Mouse (Mus musculus): ENCODE data around the gene Nckap1. TPM values are rescaled to one million over a fixed set of nuclear protein-coding genes. Genes with fewer than 3 reads are reported as not detected.
A peak's percentile ranks its signal among the peaks of the same experiment; 100 is the strongest.
"Not testable (repeated sequence)": the region's sequence is repeated elsewhere in the genome, so short reads cannot be mapped to it uniquely, and the experiment has no call there.

Nckap1 gene
- polyA plus RNA-seq, 1 experiment from 2014 or later = 61.2 TPM

DNA sequence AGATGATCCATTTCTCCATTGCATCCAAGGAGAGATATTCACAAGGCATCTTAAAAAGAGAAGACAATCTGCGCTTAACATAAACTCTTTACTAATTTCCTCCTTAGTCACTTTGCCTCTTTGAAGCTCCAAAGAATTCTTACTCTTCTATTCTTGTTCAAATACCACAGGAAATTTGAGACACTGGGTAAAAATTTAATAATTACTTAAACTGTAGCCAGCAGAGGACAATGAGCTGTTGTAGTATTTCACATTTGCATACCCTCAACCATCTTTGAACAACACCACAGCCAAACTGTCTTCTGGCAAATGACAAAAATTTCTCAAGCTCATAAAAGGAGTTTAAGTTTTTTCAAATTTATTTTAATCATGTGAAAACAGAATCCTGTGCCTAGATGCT, 33.3 kb downstream of the Nckap1 start:
- H3K27ac ChIP-seq (replicated peaks; ENCODE audit: low read depth, low read length) = no peak overlapping the region
- DNase-seq (ENCODE audit: low spot score) (no peak), ATAC-seq (ENCODE audit: low read depth) (no peak)
- H3K4me2 ChIP-seq (ENCODE audit: low read depth, low read length) = no peak overlapping the region
- 87% methylated on average over 1 of the region's 1 CpGs for WGBS
- H3K4me3 ChIP-seq (ENCODE audit: low read depth, low read length) = no peak overlapping the region
- H3K4me1 ChIP-seq (ENCODE audit: control insufficient read depth, insufficient read depth, low read length) = no peaks in the 10 kb centered on the region
- peaks cover 92% of the 10 kb centered on the region for H3K36me3 ChIP-seq (ENCODE audit: control insufficient read depth, insufficient read depth, low read length)
- H3K27me3 ChIP-seq (replicated peaks; ENCODE audit: control insufficient read depth, insufficient read depth, low read length) = no peaks in the 10 kb centered on the region
- no peak overlapping the region for H3K9ac ChIP-seq (ENCODE audit: low read depth, low read length)
- no peaks in the 10 kb centered on the region for H3K9me3 ChIP-seq (ENCODE audit: control insufficient read depth, low read length)

DNA sequence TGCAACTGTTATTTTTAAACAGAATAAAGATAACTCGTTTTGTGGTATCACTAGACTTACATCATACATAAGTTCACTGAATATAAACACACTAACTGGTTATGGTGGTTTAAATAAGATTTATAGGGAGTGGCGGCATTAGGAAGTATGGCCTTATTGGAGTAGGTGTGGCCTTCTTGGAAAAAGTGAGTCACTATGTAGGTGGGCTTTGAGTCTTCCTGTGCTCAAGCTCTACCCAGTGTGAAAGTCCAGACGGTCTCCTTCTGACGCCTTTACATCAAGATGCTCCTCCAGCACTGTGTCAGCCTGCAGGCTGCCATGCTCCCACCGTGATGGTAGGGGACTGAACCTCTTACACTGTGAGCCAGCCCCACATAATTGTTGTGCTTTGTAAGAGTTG, 38.4 kb downstream of the Nckap1 start:
- ATAC-seq (ENCODE audit: low read depth) = no peak
- Histone ChIP-seq H3K4me3 (ENCODE audit: low read depth, low read length) (no peak overlapping the region), H3K4me2 (ENCODE audit: low read depth, low read length) (no peak overlapping the region), H3K27me3 (replicated peaks; ENCODE audit: control insufficient read depth, insufficient read depth, low read length) (no peaks in the 10 kb centered on the region), H3K9me3 (ENCODE audit: control insufficient read depth, low read length) (no peaks in the 10 kb centered on the region), H3K27ac (replicated peaks; ENCODE audit: low read depth, low read length) (no peak overlapping the region), H3K9ac (ENCODE audit: low read depth, low read length) (no peak overlapping the region), H3K4me1 (ENCODE audit: control insufficient read depth, insufficient read depth, low read length) (no peaks in the 10 kb centered on the region), H3K36me3 (ENCODE audit: control insufficient read depth, insufficient read depth, low read length) (peaks cover 69% of the 10 kb centered on the region)
- DNase-seq (ENCODE audit: low spot score) = no peak
- WGBS = 88% methylated on average over 5 of the region's 5 CpGs

DNA sequence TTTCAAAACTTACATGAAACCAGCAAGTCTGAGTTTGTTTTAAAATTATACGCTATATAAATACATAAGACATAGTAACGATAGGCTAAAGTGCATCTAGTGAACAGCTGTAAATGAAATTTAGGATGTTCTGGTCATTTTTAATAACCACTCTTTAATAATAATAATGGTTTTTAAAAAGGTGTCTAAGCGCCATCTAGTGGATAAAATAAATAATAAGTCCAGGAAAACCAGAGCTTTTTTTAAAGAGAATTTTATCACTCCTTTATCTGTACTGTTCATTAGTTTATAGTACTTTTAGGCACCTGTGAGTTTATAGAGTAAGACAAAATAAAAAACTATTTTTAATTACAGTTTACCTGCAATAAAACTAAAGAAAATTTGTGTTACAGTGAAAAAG, 44.0 kb downstream of the Nckap1 start:
- Histone ChIP-seq H3K4me2 (ENCODE audit: low read depth, low read length) (no peak overlapping the region), H3K36me3 (ENCODE audit: control insufficient read depth, insufficient read depth, low read length) (peaks cover 56% of the 10 kb centered on the region)
- WGBS = 52% methylated on average over 3 of the region's 3 CpGs

DNA sequence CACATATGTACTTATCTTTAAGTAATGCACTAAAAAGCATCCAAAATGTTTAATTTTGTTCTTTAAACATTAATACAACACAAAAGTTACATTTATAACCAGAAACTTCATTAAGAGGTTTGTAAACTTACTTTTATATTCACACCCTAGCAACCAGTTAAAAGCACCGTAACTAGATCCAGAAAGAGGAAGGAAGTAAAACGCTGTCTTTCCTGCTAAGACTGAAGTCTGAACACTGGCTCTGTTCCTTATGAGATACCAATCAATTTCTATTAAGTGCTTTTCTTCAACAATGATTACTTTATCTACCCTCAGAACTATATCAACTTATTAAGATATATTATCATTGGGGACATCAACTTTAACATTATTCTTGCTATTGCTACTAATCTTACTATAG, 44.6 kb downstream of the Nckap1 start:
- Histone ChIP-seq H3K36me3 (ENCODE audit: control insufficient read depth, insufficient read depth, low read length) (peaks cover 61% of the 10 kb centered on the region), H3K9me3 (ENCODE audit: control insufficient read depth, low read length) (no peaks in the 10 kb centered on the region)
- WGBS = 90% methylated on average over 2 of the region's 2 CpGs

More for the DNA sequence above, 44.0 kb downstream of the Nckap1 start:
- no peak for DNase-seq (ENCODE audit: low spot score)
- no peaks in the 10 kb centered on the region for H3K27me3 ChIP-seq (replicated peaks; ENCODE audit: control insufficient read depth, insufficient read depth, low read length)
- no peak for ATAC-seq (ENCODE audit: low read depth)
- H3K27ac ChIP-seq (replicated peaks; ENCODE audit: low read depth, low read length) = no peak overlapping the region
- H3K9ac ChIP-seq (ENCODE audit: low read depth, low read length) = no peak overlapping the region
- no peak overlapping the region for H3K4me3 ChIP-seq (ENCODE audit: low read depth, low read length)
- H3K4me1 ChIP-seq (ENCODE audit: control insufficient read depth, insufficient read depth, low read length) = no peaks in the 10 kb centered on the region
- H3K9me3 ChIP-seq (ENCODE audit: control insufficient read depth, low read length) = no peaks in the 10 kb centered on the region

DNA sequence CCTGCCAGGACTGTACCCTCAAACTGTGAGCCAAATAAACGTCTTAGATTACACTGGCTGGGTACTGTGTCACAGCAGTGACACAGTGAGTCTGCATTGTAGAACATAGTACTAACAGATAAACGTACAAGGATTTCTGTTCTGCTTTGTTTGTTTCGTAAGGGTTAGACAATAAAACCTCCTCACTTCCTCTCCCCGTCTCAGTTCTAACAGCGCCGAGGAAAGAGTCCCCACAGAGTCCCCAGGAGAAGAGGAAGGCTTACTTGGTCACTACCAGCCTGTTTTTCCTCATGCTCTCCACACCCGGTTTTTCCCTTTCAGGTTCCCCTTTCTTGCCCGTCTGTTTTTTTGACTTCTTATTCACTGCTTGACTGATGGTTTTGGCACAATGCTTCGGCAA, 56.9 kb downstream of the Nckap1 start:
- H3K9ac ChIP-seq (ENCODE audit: low read depth, low read length) = no peak overlapping the region

More for the DNA sequence above, 44.6 kb downstream of the Nckap1 start:
- no peak for DNase-seq (ENCODE audit: low spot score)
- no peaks in the 10 kb centered on the region for H3K4me1 ChIP-seq (ENCODE audit: control insufficient read depth, insufficient read depth, low read length)
- no peak for ATAC-seq (ENCODE audit: low read depth)
- no peak overlapping the region for H3K9ac ChIP-seq (ENCODE audit: low read depth, low read length)
- H3K4me2 ChIP-seq (ENCODE audit: low read depth, low read length) = no peak overlapping the region
- no peaks in the 10 kb centered on the region for H3K27me3 ChIP-seq (replicated peaks; ENCODE audit: control insufficient read depth, insufficient read depth, low read length)
- H3K4me3 ChIP-seq (ENCODE audit: low read depth, low read length) = no peak overlapping the region
- no peak overlapping the region for H3K27ac ChIP-seq (replicated peaks; ENCODE audit: low read depth, low read length)

DNA sequence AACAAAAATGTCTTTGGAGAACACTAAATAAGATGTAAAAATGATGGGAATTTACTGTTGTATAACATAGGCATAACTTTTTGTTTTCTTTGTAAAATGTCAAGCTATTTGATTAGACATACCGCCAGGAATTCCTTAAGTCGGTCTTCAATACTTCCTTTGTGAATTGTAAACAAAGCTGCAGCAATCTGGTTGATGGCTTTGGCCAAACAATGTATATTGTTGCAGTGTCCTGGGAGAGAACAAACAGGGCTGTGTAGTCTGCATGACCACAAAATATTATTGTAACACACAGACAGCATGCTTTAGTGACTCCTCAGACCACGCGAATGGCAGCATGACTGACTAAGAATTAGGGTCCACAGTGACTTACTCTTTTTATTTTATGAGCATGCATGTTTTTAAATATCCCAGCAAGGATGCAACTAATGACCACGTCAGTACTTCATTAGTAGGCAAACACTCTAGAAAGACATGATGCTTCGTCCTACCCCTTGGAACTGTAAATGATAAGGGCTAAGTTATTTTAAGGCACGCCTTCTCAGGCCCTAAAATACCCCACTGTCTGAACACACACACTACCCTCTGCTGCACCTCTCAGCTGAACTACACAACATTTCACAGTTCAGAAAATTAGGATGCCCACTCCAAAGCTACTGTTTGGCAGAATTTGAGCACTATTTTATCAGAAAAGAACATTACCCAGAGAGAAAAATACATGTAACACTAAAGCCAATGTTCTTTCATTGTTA, 75.0 kb downstream of the Nckap1 start:
- Histone ChIP-seq H3K4me1 (ENCODE audit: control insufficient read depth, insufficient read depth, low read length) (no peaks in the 10 kb centered on the region), H3K27me3 (replicated peaks; ENCODE audit: control insufficient read depth, insufficient read depth, low read length) (no peaks in the 10 kb centered on the region), H3K27ac (replicated peaks; ENCODE audit: low read depth, low read length) (no peak overlapping the region), H3K9ac (ENCODE audit: low read depth, low read length) (no peak overlapping the region), H3K4me2 (ENCODE audit: low read depth, low read length) (no peak overlapping the region), H3K36me3 (ENCODE audit: control insufficient read depth, insufficient read depth, low read length) (peaks cover 76% of the 10 kb centered on the region), H3K9me3 (ENCODE audit: control insufficient read depth, low read length) (no peaks in the 10 kb centered on the region), H3K4me3 (ENCODE audit: low read depth, low read length) (no peak overlapping the region)
- 70% methylated on average over 7 of the region's 7 CpGs for WGBS
- DNase-seq (ENCODE audit: low spot score) (no peak), ATAC-seq (ENCODE audit: low read depth) (no peak)

More for the DNA sequence above, 56.9 kb downstream of the Nckap1 start:
- Histone ChIP-seq H3K27me3 (replicated peaks; ENCODE audit: control insufficient read depth, insufficient read depth, low read length) (no peaks in the 10 kb centered on the region), H3K4me1 (ENCODE audit: control insufficient read depth, insufficient read depth, low read length) (no peaks in the 10 kb centered on the region), H3K4me3 (ENCODE audit: low read depth, low read length) (no peak overlapping the region), H3K4me2 (ENCODE audit: low read depth, low read length) (no peak overlapping the region), H3K27ac (replicated peaks; ENCODE audit: low read depth, low read length) (no peak overlapping the region), H3K9me3 (ENCODE audit: control insufficient read depth, low read length) (peaks cover 5% of the 10 kb centered on the region; the same call in 1 of the 2 replicates), H3K36me3 (ENCODE audit: control insufficient read depth, insufficient read depth, low read length) (peaks cover 84% of the 10 kb centered on the region)
- 92% methylated on average over 9 of the region's 9 CpGs for WGBS
- DNase-seq (ENCODE audit: low spot score) (no peak), ATAC-seq (ENCODE audit: low read depth) (no peak)

DNA sequence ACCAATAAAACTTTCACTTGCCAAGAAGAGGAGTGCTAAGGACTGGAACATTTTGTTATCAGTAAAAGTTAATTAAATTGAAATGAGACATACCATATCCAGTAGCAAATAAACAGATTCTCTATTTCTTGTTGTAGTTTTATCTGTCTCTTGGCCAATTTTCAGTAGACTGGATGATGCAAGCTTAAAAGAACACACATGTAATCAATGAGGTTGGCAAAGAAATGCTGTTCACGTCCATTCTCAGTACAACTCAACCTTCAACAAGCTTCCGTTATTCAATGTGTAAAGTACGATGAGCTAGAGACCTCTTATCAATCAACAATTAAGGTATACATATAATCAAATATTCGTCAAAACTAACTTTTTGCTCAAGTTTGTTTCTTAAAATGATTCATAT, 79.0 kb downstream of the Nckap1 start:
- Histone ChIP-seq H3K4me2 (ENCODE audit: low read depth, low read length) (no peak overlapping the region), H3K9me3 (ENCODE audit: control insufficient read depth, low read length) (no peaks in the 10 kb centered on the region), H3K4me3 (ENCODE audit: low read depth, low read length) (no peak overlapping the region), H3K27ac (replicated peaks; ENCODE audit: low read depth, low read length) (no peak overlapping the region), H3K27me3 (replicated peaks; ENCODE audit: control insufficient read depth, insufficient read depth, low read length) (no peaks in the 10 kb centered on the region), H3K4me1 (ENCODE audit: control insufficient read depth, insufficient read depth, low read length) (no peaks in the 10 kb centered on the region), H3K36me3 (ENCODE audit: control insufficient read depth, insufficient read depth, low read length) (peaks cover 61% of the 10 kb centered on the region), H3K9ac (ENCODE audit: low read depth, low read length) (no peak overlapping the region)
- WGBS = 91% methylated on average over 4 of the region's 4 CpGs
- no peak for ATAC-seq (ENCODE audit: low read depth)
- no peak for DNase-seq (ENCODE audit: low spot score)

DNA sequence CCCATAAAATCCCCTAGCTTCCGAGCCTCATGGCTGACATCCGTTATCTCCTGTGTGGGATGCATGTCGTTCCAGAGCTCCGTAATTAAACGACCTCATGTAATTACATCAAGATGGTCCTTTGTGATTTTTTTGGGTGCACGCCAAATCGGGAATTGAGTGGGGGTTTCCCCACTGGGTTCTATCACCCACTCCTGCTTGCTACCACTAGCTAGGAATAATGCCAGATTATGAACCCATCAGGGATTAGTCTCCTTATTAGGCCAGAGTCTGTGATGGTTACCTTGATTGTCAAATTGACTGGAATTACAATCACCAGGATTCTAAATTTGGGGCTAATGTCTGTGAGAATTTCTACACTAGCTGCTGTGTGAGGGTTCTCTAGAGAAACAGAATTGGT, 85.9 kb downstream of the Nckap1 start:
- WGBS = 42% methylated on average over 7 of the region's 7 CpGs

DNA sequence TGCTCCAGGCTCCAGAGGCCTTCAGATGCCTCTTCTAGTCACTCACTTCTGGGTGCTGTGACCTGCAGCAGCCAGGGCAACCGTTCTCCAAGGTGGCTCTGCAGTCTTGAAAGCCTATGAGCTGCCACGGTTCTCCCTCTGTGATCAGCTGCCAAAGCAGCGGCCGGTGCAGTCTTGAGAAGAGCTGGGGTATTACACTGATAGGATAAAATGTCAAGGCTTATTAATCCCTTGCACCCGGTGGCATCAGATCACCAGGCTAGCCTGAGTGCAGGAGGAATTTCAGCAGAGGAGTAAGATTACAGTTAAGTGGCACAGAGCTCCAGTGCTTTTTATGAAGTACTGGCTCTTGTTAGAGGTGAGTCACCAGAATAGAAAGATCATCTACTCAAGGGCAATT, 94.3 kb downstream of the Nckap1 start:
- ATAC-seq (ENCODE audit: low read depth) = peak; percentile 71
- 38% methylated on average over 5 of the region's 5 CpGs for whole genome bisulfite sequencing

More for the DNA sequence above, 85.9 kb downstream of the Nckap1 start:
- not testable (repeated sequence) for DNase-seq (ENCODE audit: low spot score); ATAC-seq (ENCODE audit: low read depth); H3K27ac ChIP-seq (replicated peaks; ENCODE audit: low read depth, low read length); H3K4me2 ChIP-seq (ENCODE audit: low read depth, low read length); H3K4me3 ChIP-seq (ENCODE audit: low read depth, low read length); H3K4me1 ChIP-seq (ENCODE audit: control insufficient read depth, insufficient read depth, low read length); H3K9me3 ChIP-seq (ENCODE audit: control insufficient read depth, low read length); H3K27me3 ChIP-seq (replicated peaks; ENCODE audit: control insufficient read depth, insufficient read depth, low read length); H3K36me3 ChIP-seq (ENCODE audit: control insufficient read depth, insufficient read depth, low read length); H3K9ac ChIP-seq (ENCODE audit: low read depth, low read length)

More for the DNA sequence above, 94.3 kb downstream of the Nckap1 start:
- H3K4me1 ChIP-seq (ENCODE audit: control insufficient read depth, insufficient read depth, low read length) = no peaks in the 10 kb centered on the region
- DNase-seq (ENCODE audit: low spot score) = peak; percentile 39
- H3K27me3 ChIP-seq (replicated peaks; ENCODE audit: control insufficient read depth, insufficient read depth, low read length) = no peaks in the 10 kb centered on the region
- H3K36me3 ChIP-seq (ENCODE audit: control insufficient read depth, insufficient read depth, low read length) = no peaks in the 10 kb centered on the region
- H3K9me3 ChIP-seq (ENCODE audit: control insufficient read depth, low read length) = no peaks in the 10 kb centered on the region
- H3K9ac ChIP-seq (ENCODE audit: low read depth, low read length) = no peak overlapping the region
- no peak overlapping the region for H3K27ac ChIP-seq (replicated peaks; ENCODE audit: low read depth, low read length)
- no peak overlapping the region for H3K4me2 ChIP-seq (ENCODE audit: low read depth, low read length)
- no peak overlapping the region for H3K4me3 ChIP-seq (ENCODE audit: low read depth, low read length)

Data from embryonic facial prominence, embryonic 14.5 days (tissue).